Mouse (Mus musculus): Measurements from ENCODE around the gene Chrm3. TPM values are rescaled to one million over a fixed set of nuclear protein-coding genes. Genes with fewer than 3 reads are reported as not detected.
A peak's percentile ranks its signal among the peaks of the same experiment; 100 is the strongest.
"Not testable (repeated sequence)": the region's sequence is repeated elsewhere in the genome, so short reads cannot be mapped to it uniquely, and the experiment has no call there.

The Chrm3 gene
- 3.8 and 4.2 TPM in 2 replicates for polyA plus RNA-seq (2015; fragmentation: Nextera tagmentation; extraction: Ambion mirVana)

DNA sequence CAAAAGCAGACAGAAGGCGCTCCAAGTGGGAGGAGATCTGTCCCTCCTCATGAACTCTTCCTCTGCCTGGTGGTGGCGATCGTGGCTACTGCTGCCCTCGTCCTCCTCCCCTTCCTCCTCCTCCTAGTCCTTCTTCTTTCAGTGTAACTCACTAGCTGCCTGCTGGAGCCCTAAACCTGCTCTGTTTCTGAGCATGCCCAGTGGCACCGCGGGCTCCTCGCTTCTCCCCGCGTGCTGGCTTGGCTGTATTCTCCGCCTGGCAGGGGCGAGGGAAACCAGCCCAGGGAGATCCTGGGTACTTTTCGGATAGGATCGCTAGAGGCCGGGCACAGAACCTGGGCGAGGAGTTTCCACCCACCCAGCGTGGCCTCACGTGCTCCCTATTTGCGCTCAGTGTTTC lies at the start of gene Chrm3:
Gene Chrm3 (minus strand): TSS at position 71 of the 400 bp plus-strand sequence.
- peak within 1 kb of the TSS; percentile 61 for H3K27ac ChIP-seq
- ATAC-seq (replicated peaks): peak; percentile 95

DNA sequence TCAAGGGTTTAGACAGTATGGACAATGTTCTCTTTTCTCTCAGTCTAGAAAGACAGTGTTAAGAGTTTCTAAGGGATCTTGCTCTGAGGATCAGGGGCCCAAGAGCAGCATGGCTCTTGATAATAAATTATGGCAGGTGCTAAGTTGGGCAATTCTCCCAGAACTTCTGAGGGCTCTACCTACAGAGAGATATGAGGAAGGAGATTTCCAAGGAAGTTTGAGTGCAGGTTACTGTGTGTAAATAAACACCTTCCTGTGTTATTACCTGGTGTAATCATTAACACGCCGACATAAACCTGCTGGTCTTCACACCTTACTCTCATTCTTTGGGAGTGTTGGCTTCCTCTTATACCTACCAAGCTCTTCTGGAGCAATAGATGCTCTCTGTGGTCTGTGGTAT lies 33.7 kb upstream of the Chrm3 start:
- ATAC-seq (replicated peaks): no peak
- Histone ChIP-seq H3K27me3 (replicated peaks) (no peaks in the 10 kb centered on the region), H3K9me3 (no peaks in the 10 kb centered on the region), H3K27ac (no peak overlapping the region), H3K4me2 (no peak overlapping the region), H3K36me3 (replicated peaks) (no peaks in the 10 kb centered on the region), H3K9ac (no peak overlapping the region), H3K4me3 (no peak overlapping the region), H3K4me1 (no peaks in the 10 kb centered on the region)
- WGBS: 100% methylated on average over 2 of the region's 2 CpGs

More for the DNA sequence above, at the start of gene Chrm3:
- no peaks in the 10 kb centered on the region for H3K9me3 ChIP-seq
- peak within 1 kb of the TSS; percentile 62 for H3K4me3 ChIP-seq
- no peaks in the 10 kb centered on the region for H3K36me3 ChIP-seq (replicated peaks)
- H3K4me2 ChIP-seq: peak within 1 kb of the TSS; percentile 95
- H3K27me3 ChIP-seq (replicated peaks): peaks cover 8% of the 10 kb centered on the region; the same call in 1 of the 2 replicates
- peaks cover 16% of the 10 kb centered on the region for H3K4me1 ChIP-seq
- WGBS: 3% methylated on average over 18 of the region's 18 CpGs
- H3K9ac ChIP-seq: peak within 1 kb of the TSS; percentile 61

DNA sequence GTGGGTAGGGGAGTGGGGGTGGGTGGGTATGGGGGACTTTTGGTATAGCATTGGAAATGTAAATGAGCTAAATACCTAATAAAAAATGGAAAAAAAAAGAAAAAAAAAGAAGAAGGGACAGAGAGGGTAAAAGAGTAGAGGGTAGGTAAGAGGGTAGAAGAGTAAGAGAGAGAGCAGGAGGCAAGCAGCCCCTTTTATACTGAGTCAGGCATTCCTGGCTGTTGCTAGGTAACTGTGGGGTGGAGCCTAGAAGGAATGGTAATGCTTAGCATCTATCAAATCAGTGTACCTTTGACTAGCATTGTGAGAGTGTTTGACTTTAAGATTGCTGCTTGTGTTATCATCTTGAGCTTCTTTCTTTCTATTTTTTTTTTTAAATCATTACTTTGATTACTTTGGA lies 14.8 kb upstream of the Chrm3 start:
- H3K27me3 ChIP-seq (replicated peaks); ATAC-seq (replicated peaks); H3K27ac ChIP-seq: not testable (repeated sequence)

DNA sequence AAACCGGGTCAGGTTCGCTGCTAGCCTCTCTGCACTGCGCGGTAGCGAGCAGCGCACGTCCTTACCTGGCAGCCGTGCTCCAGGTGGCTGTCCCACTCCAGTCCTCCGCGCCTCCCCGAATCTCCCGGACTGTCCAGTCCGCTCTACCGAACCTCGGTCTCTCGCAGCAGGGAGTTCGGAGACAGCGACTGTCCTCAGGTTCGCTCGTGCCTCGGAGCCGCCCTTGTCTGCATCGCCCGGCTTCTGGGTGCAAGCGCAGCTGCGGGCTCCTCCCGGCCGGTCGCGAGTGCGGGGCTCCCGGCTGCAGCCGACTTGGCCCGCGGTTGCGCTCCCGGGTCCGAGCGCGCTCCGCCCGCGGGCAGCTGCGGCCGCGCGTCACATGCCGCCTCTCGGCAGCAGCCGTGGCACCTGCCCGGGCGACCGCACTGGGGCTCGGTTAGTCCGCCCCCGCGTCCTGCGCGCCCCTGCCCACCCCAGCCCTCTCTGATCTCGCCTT lies 400 bp downstream of the Chrm3 start:
- no peaks in the 10 kb centered on the region for H3K36me3 ChIP-seq (replicated peaks)
- H3K27me3 ChIP-seq (replicated peaks): peaks cover 8% of the 10 kb centered on the region; the same call in 1 of the 2 replicates
- no peaks in the 10 kb centered on the region for H3K9me3 ChIP-seq
- H3K4me1 ChIP-seq: peaks cover 16% of the 10 kb centered on the region
- H3K27ac ChIP-seq: peak overlapping the region; percentile 61
- ATAC-seq (replicated peaks): peak; percentile 80
- WGBS: under 1% methylated on average over 40 of the region's 60 CpGs
- H3K9ac ChIP-seq: peak overlapping the region; percentile 61
- H3K4me2 ChIP-seq: peak overlapping the region; percentile 95
- H3K4me3 ChIP-seq: peak overlapping the region; percentile 62

More for the DNA sequence above, 14.8 kb upstream of the Chrm3 start:
- not testable (repeated sequence) for H3K36me3 ChIP-seq (replicated peaks); H3K4me2 ChIP-seq; H3K9ac ChIP-seq; H3K4me1 ChIP-seq; H3K4me3 ChIP-seq; H3K9me3 ChIP-seq

DNA sequence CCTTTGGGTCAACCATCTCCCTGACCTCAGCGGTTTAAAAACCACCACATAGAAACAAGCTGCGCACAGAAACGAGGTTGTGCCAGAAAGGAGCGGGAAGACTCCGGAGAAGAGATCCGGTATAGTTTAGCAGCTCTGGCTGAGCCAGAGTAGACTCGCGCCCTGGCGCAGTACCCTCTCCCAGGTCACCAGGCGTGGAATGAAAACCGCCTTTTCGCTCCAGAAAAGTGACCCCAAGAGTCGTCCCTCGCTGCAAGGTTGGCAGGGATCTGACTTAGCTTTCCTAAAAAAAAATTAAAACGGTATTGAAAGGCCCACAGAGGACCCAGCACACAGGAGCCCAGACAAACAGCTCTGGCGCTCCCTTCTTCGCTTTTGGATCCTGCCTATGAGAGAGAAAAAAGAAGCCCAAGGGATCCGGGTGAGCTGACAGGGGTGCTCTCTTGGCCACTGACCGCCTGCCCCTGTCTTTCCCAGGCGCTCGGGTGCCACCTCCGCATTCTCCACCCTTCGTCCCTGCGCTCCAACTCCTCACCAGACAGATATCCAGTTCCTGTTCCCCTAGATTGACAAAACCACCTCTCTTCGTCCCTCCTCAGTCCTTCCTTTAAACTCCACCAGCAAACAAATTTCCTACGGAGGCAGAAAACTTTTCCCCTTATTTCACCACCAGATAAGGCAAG lies 990 bp downstream of the Chrm3 start:
- Histone ChIP-seq H3K9ac (peak overlapping the region; percentile 61), H3K27ac (peak overlapping the region; percentile 61), H3K4me1 (peaks cover 16% of the 10 kb centered on the region), H3K36me3 (replicated peaks) (no peaks in the 10 kb centered on the region), H3K27me3 (replicated peaks) (peaks cover 8% of the 10 kb centered on the region; the same call in 1 of the 2 replicates), H3K4me2 (peak overlapping the region; percentile 95), H3K4me3 (peak overlapping the region; percentile 62), H3K9me3 (no peaks in the 10 kb centered on the region)
- ATAC-seq (replicated peaks): peak; percentile 46
- under 1% methylated on average over 26 of the region's 26 CpGs for WGBS

DNA sequence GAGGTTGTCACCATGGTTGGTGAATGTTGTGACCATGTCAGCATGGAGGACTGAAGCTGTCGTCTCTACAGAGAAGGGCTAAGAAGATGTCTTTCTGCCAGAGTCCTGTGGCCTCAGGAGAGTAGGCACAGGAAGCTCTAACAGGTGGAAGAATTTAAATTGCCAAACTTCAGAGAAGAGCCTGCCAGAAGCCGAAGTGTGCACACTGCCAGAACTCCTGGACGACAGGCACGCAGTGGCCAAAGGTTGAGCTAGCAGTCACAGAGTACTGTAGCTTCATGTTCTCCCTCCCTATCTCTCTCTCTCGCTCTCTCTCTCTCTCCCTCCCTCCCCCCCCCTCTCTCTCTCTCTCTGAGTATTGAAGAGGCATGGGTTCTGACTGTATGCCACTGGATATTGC lies 4.9 kb downstream of the Chrm3 start:
- WGBS: 84% methylated on average over 5 of the region's 5 CpGs
- no peak overlapping the region for H3K9ac ChIP-seq
- H3K27ac ChIP-seq: no peak overlapping the region
- H3K9me3 ChIP-seq: no peaks in the 10 kb centered on the region
- ATAC-seq (replicated peaks): no peak
- H3K27me3 ChIP-seq (replicated peaks): no peaks in the 10 kb centered on the region
- no peaks in the 10 kb centered on the region for H3K36me3 ChIP-seq (replicated peaks)
- H3K4me3 ChIP-seq: no peak overlapping the region
- peaks cover 8% of the 10 kb centered on the region for H3K4me1 ChIP-seq
- no peak overlapping the region for H3K4me2 ChIP-seq

DNA sequence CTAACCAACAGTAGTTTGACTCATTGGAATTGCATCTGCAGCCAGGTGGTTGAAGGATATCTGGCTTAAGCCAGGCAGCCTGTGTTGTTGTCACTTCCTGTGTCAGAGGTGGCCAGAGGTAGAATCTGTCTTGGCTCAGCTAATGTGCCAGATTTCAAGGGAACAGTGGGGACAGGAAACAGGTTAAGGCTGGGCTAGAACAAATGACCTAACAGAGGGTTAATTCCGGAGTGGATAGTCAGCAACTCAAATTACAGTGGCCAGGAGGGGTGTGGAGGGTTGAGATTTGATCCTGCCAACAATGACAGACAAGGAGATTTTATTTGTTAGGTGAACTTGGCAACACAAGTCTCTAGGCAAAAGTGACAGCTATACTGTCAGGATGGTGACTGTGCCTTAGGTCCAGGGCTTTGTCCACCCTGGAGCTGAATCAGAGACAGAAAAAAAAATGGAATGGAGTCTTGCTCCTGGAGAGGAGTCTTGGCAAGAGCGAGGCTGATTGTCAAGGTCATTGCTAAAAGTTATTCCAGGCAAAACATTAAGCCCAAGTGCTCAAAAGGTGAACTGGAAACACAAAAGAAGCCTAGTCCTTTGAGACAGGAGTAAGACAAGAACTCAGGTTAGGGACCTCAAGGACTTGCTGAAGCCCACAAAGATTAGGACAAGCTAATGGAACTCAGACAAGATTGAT lies 5.6 kb downstream of the Chrm3 start:
- Histone ChIP-seq H3K9me3 (no peaks in the 10 kb centered on the region), H3K27me3 (replicated peaks) (no peaks in the 10 kb centered on the region), H3K4me2 (no peak overlapping the region), H3K27ac (no peak overlapping the region), H3K4me1 (peaks cover 7% of the 10 kb centered on the region), H3K9ac (no peak overlapping the region), H3K36me3 (replicated peaks) (no peaks in the 10 kb centered on the region), H3K4me3 (no peak overlapping the region)
- 84% methylated on average over 2 of the region's 2 CpGs for WGBS
- no peak for ATAC-seq (replicated peaks)

DNA sequence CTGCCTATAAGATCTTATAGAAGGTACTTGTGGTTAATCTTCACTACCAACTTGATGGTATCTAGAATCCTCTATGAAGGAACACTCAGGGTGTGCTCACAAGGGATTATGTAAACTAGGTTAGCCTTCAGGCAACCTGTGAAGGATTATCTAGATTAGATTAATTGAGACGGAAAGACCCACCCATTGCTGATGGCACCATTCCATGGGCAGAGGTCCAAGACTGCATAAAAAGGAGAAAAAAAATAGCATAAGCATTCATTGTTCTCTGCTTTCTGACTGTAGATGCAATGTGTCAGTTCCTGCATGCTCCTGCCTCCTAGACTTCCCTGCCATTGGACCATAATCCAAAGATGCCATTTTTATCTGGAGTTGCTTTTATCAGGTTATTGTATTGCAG lies 8.5 kb downstream of the Chrm3 start:
- H3K9me3 ChIP-seq: no peaks in the 10 kb centered on the region
- H3K4me2 ChIP-seq: no peak overlapping the region
- no peak overlapping the region for H3K4me3 ChIP-seq
- no peaks in the 10 kb centered on the region for H3K4me1 ChIP-seq
- 41% methylated on average over 1 of the region's 1 CpGs for WGBS
- H3K36me3 ChIP-seq (replicated peaks): no peaks in the 10 kb centered on the region
- H3K27me3 ChIP-seq (replicated peaks): no peaks in the 10 kb centered on the region
- ATAC-seq (replicated peaks): no peak
- H3K27ac ChIP-seq: no peak overlapping the region
- H3K9ac ChIP-seq: no peak overlapping the region

DNA sequence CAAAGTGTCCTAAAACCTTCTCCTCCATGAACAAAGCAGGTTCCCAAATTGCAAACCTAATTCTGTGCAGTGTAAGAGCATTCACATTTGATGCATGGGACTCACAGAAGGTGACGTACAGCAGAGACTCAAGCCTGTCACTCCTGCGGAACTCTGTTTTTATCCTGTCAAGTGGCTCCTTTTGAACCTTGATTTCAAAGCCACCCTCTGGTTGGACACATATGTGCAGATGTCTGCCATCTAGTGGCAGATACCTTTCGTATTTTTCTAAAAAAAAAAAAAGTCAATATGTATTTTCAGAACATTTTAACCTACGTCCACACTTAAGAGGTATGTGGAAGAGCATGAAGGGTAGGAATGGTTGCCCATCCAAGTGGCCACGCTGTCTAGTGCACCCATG lies 16.3 kb downstream of the Chrm3 start:
- no peak for ATAC-seq (replicated peaks)
- H3K4me1 ChIP-seq: no peaks in the 10 kb centered on the region
- no peak overlapping the region for H3K4me3 ChIP-seq
- 71% methylated on average over 5 of the region's 5 CpGs for WGBS
- H3K9me3 ChIP-seq: no peaks in the 10 kb centered on the region
- no peak overlapping the region for H3K27ac ChIP-seq
- no peak overlapping the region for H3K9ac ChIP-seq
- H3K36me3 ChIP-seq (replicated peaks): no peaks in the 10 kb centered on the region
- no peak overlapping the region for H3K4me2 ChIP-seq
- H3K27me3 ChIP-seq (replicated peaks): no peaks in the 10 kb centered on the region

DNA sequence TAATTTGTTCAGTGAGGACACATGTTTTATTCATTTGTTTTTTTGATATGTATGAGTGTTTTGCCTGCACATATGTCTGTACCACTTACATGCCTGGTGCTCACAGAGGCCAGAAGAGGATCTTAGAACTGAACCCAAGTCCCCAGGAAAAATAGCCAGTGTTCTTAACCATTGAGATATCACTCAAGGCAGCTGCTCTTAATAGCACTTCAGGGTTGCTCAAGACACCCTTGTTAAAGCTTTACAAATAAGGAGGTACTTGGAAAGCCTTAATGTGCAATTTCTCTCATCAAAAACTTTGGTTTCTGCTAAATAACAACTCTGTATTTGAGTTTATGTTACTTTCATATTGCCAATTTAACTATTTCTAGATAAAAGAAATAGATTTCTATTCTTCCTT lies 25.1 kb downstream of the Chrm3 start:
- Histone ChIP-seq H3K4me1 (no peaks in the 10 kb centered on the region), H3K27me3 (replicated peaks) (no peaks in the 10 kb centered on the region), H3K4me2 (no peak overlapping the region), H3K9ac (no peak overlapping the region), H3K27ac (no peak overlapping the region), H3K9me3 (no peaks in the 10 kb centered on the region), H3K4me3 (no peak overlapping the region), H3K36me3 (replicated peaks) (no peaks in the 10 kb centered on the region)
- ATAC-seq (replicated peaks): no peak

DNA sequence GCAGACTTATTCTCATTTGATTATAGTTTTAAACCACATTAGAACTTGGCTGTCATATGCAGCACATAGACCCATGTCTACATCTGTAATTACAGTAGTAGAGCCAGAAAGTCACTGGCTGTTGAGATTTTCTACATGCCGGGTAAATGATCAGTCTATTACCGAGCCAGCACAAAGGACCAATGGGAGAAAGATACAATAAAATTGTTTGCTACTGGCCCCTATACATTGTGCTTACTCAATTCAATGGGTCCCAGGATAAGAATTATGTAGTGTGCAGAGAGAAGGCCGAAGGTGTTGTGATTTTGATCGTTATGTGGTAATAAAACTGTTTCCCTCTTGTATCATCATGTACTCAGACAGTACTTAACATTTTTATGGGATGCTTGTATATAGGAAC lies 27.9 kb downstream of the Chrm3 start:
- no peak overlapping the region for H3K4me3 ChIP-seq
- H3K9ac ChIP-seq: no peak overlapping the region
- no peaks in the 10 kb centered on the region for H3K36me3 ChIP-seq (replicated peaks)
- H3K4me2 ChIP-seq: no peak overlapping the region
- H3K4me1 ChIP-seq: no peaks in the 10 kb centered on the region
- H3K27me3 ChIP-seq (replicated peaks): no peaks in the 10 kb centered on the region
- H3K9me3 ChIP-seq: no peaks in the 10 kb centered on the region
- 89% methylated on average over 4 of the region's 4 CpGs for WGBS
- no peak overlapping the region for H3K27ac ChIP-seq
- no peak for ATAC-seq (replicated peaks)

DNA sequence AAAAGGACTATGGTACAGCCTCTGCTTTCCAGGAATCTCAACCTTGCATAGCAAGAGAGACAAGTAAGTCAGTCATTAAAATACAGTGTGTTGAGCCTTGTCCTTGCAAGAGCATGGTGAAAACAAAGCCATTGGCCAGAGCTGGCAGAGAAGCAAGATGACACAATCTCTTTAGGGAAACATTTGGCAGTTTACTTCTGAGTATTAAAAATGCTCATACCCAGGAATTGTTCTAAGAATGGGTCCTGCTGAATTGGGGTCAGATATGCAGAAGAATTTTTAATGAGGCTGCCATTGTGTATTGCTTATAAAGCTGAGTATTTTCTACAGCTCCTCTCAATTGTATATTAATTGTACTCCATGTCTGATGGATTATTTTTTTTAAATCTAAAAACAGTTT lies 50.8 kb downstream of the Chrm3 start:
- Histone ChIP-seq H3K4me3 (no peak overlapping the region), H3K9me3 (no peaks in the 10 kb centered on the region), H3K27me3 (replicated peaks) (no peaks in the 10 kb centered on the region), H3K27ac (no peak overlapping the region), H3K9ac (no peak overlapping the region), H3K4me1 (no peaks in the 10 kb centered on the region), H3K36me3 (replicated peaks) (no peaks in the 10 kb centered on the region), H3K4me2 (no peak overlapping the region)
- ATAC-seq (replicated peaks): no peak

DNA sequence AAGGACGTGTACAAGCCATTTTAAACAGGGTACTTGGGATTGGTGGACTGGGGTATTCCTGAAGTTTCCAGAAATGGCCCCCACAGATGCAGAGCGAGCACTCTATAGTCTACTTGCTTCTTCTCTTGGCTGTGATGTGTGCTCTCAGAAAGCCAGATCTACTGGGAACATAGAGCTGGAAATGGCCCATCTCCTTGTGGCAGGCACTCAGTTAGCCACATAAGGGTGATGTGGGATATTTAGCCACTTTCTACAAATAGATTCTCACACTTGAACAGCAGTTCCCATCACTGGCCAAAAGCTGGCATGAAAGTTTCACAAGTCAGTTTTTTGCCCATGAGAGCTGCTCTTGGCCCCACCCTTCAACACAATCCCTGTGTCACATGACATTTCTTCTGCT lies 65.5 kb downstream of the Chrm3 start:
- H3K4me3 ChIP-seq: no peak overlapping the region
- no peaks in the 10 kb centered on the region for H3K27me3 ChIP-seq (replicated peaks)
- H3K4me1 ChIP-seq: no peaks in the 10 kb centered on the region
- H3K9ac ChIP-seq: no peak overlapping the region
- H3K27ac ChIP-seq: no peak overlapping the region
- H3K36me3 ChIP-seq (replicated peaks): no peaks in the 10 kb centered on the region
- 74% methylated on average over 2 of the region's 2 CpGs for WGBS
- no peak for ATAC-seq (replicated peaks)
- no peaks in the 10 kb centered on the region for H3K9me3 ChIP-seq
- H3K4me2 ChIP-seq: no peak overlapping the region

Measured in midbrain, embryonic 15.5 days (tissue).